Mouse (Mus musculus) left cerebral cortex, postnatal 36 days (tissue): ENCODE results near the gene Rbm46. TPM values are rescaled to one million over a fixed set of nuclear protein-coding genes. Genes with fewer than 3 reads are reported as not detected.
A peak's percentile ranks its signal among the peaks of the same experiment; 100 is the strongest.

Experiments used
- DNase-seq, 2 experiments: peaks; one replicate each; pipeline ENCODE4 v3.0.0; 2021 to 2022; ENCODE audit warnings: low spot score in 2 of 2, mixed read lengths in 1 of 2
- intact Hi-C: fragments of 180-260 bp; cut with DNase I; formaldehyde crosslinking; loops from one replicate; pipeline ENCODE4 v1.15.1; 2025
- total RNA-seq, 2 experiments: library from RNA; stranded (reverse); gene quantifications; 2 replicates each; pipeline ENCODE4 v1.2.3; 2021

Gene Rbm46
- total RNA-seq, 2 experiments from 2014 or later = 0.35 to 0.43 TPM

DNA sequence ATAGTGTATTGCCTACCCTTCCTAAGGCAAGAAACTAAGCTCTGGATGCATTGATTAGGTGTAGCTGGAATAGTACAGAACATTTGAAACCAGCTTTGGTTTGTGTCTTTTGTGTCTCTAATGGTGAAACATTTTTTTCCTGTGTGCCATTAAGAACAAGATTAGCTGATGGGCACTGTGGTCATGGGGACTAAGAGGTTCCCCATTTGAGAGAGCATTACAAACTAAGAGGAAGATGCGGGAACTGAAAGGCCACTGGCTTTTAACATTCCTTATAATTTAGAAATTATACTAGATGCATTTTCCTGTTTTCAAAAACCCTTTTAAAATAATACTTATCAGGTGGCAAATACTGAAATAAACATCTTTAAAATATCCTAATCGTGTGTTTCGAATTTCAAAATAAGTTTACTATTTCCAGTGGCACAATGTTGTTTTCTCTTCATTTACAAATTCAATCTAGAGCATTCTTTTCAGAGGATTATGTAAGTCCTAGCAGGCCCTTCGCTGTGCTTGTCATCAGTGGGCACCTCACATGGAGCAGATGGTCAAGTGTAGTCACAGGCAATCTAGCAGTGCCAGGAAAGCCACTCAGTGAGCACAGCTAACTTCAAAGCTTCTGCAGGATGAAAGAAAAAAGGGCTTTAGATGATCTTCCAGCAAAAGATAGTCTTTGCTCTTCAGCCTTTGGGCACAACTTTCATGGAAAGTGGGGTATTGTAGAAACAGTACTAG lies 76.4 kb downstream of the Rbm46 start:
- peak in 1 of 2 experiments; percentile 26 for DNase-seq
- intact Hi-C loops = no loop called here

DNA sequence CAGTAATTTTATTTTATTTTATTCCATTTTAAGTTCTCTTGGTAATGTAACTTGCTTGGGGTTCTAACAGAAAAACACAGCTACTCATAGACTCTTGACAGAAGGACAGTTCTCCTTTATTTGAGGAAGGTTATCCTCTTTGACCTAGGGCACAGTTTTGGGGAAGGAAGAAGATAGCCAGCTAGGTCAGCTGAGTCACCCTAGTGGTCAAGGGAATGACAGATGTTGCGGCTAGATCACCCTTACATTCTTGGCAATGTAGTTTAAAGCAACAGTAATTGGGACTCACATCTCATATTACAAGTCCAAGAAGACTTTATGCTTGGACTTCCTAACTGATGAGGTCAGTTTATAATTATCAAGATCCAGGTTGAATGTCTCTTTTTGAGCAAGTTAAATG lies 82.6 kb downstream of the Rbm46 start:
- DNase-seq = no peak
- intact Hi-C loops = no loop called here

DNA sequence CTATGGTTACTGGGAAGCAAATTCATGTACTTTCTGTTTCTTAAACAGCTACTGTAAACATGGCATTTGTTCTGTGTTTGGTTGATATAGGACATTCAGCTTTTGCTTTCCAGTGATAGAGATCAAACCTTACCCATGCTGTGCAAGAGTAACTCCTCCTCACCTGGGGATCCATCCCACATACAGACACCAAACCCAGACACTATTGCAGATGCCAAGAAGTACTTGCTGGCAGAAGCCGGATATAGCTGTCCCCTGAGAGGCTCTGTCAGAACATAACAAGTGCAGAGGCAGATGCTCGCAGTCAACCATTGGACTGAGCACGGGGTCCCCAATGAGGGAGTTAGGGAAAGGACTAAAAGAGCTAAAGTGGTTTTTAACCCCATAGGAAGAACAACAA lies 84.6 kb downstream of the Rbm46 start:
- no peak for DNase-seq
- intact Hi-C loops = no loop called here

Other genes with a start within 250 kb of the Rbm46 start
- under 1 TPM in 1 of 2 experiments, not detected in 1; 0.16 TPM for gene Lrat, start 27.5 kb upstream of the Rbm46 start, total RNA-seq
- not detected for gene Fgg, start 131.2 kb upstream of the Rbm46 start, total RNA-seq
- not detected for gene Fga, start 149.6 kb upstream of the Rbm46 start, total RNA-seq
- gene Fgb, start 173.4 kb upstream of the Rbm46 start, total RNA-seq = not detected
- gene Plrg1, start 179.0 kb upstream of the Rbm46 start, total RNA-seq = 10 to 100 TPM; 39.4 to 39.7 TPM